Mouse (Mus musculus) mature B cell (primary cell): Measurements from ENCODE around the gene Txndc8.

Experiments
- in situ Hi-C: fragments of 300-500 bp; cut with MboI; formaldehyde crosslinking; loops from 2 replicates; pipeline ENCODE4 v1.14.3; 2019

Gene Txndc8

DNA sequence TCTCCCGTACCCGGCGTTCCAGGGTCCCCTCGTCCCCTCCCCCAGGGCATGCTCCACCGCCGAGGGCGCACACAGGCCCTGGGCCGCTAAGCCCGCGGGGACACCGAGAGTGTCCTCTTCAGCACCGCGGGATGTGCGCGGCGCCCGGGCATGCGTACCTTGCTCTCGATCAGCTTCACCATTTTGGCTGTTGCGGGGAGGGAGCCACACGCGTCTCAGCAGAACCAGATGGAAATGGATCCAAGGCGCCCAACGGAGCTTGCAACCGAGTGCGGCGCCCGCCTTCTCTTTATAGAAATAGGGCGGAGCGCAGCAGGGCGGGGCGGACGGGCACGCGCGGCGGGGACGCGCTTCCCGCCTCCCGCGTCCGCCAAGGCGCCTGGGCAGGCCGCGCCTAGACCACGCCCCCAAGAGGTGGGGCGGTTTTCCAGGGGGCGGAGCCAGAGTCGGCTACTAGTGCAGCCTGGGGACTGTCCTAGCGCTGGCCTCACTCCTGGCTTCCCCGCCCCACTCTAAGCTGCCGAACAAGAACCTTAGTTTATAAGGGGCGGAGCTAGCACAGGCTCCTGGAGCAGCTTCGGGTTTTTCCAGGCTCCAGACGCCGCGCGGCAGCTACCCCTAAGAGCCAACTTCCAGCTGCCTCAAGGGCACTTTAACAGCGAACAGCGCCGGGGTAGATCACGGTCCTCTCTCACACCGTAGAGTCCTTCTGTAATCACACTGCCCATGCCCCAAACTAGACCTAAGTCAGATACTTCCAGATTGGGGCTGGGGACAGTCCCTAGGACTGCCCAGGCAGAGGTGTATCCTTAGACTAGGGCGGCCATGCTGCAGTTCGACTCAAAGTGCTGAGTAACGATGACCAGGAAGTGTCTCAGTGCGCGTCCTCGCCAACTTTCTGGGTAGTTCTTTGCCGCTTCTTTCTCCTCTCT, 52.6 kb downstream of the Txndc8 start, which contains the start of gene Txn1:
Txn1 (minus strand) TSS at position 383 of the 932 bp plus-strand sequence.
- in situ Hi-C loops, result no loop called here

DNA sequence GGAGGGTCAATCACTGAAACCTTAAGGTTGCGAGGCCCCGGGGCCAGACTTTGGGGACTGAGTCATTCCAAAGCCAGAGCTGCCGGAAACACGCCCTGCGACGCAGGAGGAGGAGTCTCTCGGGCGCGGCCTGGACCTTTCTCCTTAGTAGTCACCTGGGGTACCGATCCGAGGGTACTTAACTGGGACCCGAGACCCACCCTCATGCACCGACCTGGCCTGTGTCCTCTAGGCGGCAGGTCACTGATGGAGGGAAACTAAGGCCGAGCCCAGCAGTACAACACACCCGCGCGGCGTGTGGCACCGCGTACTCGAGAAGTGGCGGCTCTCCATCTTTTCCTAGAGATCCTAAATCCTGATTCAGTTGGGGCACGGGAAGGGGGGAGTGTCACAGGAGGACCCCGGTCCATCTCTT, 53.4 kb downstream of the Txndc8 start:
- in situ Hi-C loops, result no loop called here

DNA sequence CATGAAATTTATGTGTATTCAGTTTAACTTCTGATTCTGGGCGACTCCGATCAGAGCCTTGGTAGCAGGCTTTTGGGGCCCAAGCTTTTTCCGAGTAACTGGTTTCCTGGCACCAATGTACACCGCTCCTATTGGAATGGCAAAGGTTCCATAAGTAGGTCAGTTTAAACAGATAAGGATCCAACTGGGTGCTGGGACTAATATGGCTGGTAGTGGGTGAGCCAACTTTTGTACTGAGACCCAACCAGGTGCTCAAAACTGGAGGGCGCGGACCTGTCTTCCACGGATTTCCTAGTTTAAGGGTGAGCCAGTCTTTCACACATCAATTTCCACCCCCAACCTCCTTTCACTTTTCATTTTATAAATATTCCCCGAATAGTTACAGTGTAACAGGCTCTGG, 53.9 kb downstream of the Txndc8 start:
- in situ Hi-C loops, result no loop called here

DNA sequence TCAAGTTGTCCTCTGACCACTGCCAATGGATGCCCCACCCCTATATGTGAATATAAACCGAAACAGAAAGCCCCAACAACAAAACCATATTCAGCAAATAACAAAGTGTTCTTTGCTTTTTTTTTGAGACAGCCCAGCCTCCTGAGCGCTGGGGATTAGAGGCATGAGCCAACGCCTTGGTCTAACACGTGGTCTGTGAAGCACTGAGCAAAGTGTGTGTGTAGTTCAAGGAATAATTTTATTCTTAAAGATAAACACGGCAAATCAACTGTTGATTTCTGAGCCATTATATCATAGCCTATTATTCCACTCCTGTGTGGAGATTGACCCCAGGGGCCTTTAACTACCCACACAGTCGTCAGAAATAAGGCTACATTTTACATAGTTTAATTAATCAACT, 54.3 kb downstream of the Txndc8 start:
- in situ Hi-C loops, result no loop called here

DNA sequence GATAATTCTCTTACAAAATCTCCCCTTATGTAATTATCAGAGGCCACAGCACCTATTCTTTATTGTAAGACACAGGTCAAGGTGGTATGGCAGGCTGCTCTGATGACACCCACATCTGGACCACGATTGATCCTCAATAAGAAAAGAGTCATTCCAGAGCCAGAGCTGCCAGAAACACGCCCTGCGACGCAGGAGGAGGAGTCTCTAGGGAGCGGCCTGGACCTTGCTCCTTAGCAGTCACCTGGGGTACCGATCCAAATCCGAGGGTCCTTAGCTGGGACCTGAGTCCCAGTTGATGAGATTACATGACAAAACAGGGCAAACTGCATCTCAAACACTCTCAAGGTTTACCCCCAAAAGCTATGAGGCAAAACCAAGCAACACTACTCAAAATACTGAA, 55.1 kb downstream of the Txndc8 start:
- in situ Hi-C loops, result no loop called here

DNA sequence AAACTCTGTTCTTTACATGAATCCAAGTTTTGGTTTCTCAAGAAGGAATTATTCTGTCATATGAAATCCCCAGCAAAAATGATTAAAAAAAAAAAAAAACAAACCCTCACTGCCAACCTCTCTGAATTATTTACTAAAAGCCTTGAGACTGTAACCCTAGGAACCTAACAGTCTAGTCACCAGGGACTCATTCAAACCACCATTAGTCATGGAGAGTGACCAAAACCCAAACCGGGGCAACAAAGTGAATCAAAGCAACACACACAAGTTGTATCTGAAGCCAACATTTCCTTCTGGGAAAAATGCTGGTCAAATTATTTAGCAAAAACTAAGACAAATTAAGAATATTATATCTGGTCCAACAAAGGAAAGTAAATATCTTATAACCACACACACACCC, 56.0 kb downstream of the Txndc8 start:
- in situ Hi-C loops, result no loop called here

DNA sequence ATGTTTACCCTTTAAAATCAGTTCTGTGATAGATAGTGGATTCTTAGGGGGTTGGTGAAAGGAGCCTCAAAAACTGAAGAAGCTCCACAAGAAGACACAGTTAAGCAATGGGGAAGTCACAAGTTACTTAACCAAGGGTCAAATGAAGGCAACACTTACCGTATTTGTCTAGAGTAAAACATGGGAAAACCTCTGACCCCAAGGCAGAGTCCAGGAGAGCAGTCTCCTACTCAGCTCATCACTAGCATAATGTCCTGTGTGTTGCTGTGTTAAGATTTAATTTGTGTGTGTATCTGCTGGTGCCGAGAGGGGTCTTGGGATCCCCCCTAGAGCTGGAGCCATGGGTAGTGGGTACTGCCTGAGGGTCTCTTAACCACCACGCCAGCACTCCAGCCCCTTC, 56.5 kb downstream of the Txndc8 start:
- in situ Hi-C loops, result no loop called here

DNA sequence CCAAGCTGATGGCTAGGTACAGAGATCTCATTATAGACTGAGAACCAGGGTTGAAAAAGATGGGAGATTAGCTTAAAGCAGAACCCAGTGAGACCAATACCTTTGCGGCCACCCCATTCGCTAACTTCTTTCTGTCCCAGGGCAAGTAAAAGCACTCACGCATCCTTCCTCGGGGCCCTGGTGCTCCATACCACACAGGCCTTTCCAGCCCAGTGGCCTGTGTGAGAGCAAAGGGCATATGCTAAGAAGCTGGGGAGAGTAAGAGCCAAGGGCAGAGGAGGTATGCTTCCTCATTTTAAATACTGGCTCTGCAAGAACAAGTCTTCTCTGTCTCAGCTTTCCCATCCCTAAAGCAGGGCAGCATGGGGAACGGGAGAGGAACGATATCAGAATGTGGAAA, 59.1 kb downstream of the Txndc8 start:
- in situ Hi-C loops, result no loop called here

DNA sequence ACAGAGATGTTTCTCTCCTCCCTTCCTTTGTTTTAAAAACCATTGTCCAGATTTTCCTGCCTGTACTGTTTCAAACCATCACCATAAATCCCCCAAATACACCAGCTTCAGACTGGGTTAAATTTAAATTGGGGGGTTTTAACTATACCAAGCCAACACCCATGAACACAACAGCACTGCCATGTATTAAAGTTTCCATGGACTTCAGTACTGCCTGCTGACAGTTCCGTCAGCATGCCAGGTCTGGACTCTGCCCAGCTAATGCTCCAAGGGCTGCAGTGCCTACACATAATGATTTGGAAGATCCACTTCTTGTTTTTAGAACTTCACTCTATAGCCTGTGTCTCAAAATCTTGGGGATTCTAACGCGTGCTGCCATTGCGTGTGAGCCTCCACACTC, 61.4 kb downstream of the Txndc8 start:
- in situ Hi-C loops, result no loop called here

DNA sequence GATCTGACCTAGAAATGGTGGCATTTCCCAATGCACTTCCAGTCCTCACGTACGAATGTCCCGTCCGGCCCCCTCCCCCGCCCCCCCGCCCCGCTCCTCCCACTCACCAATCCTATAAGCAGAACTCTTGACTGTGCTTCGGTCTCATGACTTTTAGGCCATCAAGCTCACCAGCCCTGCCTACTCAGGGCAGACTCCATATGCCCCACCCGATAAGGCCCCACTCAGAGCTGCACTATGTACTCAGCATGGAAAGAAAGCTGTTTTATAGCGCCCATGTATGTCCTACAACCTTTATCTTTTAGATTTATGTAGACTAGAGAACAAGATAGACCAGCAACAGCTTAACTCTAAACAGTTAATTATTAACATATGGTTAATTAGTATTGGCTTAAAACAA, 61.9 kb downstream of the Txndc8 start:
- in situ Hi-C loops, result no loop called here

DNA sequence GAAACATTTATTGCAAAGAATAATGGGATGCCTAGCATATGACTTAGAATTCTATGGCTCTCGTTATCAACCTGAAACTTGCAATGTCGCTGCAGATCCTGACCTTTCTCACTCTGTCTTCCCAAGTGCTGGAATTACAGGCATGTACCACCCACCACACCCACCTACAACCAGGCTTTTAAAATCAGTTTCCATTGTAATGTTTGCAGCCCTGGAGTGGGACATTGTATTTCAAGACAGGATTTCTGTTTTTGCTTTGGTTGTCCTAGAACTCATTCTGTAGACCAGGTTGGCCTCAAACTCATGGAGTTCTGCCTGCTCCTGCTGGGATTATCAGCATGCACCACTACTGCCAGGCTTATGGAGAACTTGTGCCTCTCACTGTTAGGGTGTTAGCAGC, 66.0 kb downstream of the Txndc8 start:
- in situ Hi-C loops, result no loop called here

DNA sequence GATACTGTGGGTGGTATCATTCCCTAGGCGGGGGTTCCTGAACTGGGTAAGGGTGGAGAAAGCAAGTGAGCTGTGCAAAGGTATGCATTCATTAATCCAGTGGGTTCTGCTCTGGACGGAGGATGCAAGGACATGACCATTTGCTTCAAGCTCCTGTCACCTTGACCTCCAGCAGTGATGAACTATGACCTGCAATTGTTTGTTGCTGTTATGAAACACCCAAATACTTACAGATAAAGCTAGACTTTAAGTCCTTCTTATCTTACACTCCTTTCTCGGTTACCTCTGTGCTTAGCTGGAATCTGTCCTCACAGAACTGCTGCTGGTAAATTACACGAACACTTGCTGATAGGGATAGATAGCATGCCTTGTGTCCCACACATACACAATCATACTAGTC, 68.3 kb downstream of the Txndc8 start:
- in situ Hi-C loops, result no loop called here

DNA sequence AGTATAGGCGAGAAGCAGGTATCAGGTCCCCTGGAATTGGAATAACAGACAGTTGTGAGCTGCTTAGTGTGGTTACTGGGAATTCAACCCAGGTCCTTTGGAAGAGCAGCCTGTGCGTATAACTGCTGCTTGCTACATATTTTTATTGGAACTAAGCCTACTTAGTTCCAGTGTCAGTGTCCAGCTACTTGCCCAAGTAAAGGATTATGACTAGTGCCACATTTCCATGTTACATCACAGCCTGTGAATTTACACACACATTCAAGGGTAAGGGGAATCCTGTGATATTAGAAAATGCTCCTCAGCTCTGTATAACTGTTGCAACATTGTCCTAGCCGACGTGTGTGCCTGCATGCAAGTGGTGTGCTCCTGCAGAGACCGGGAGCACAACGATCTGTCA, 71.6 kb downstream of the Txndc8 start:
- in situ Hi-C loops, result no loop called here

DNA sequence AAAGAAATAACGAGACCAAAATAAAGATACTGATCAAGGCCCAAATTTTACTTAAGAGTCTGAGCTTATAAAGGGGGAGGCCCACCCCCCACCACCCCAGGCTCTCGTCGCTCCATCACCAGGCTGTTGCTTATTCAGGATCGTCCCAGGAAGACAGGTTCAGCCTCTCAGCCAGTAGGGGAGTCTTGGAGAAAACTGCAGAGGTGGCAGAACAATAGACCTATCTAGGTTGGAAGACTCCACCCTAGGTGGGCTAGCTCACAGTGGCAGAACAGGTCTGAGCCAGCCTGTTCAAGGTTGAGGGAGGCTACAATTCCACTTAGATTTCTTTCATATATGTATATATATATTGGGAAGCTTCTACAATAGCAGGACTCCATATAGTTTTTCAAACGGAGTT, 74.7 kb downstream of the Txndc8 start:
- in situ Hi-C loops, result no loop called here
